Mouse (Mus musculus) urinary bladder, adult 2 months (tissue): Measurements from ENCODE around the gene Ctc1. TPM values are rescaled to one million over a fixed set of nuclear protein-coding genes. Genes with fewer than 3 reads are reported as not detected.
A peak's percentile ranks its signal among the peaks of the same experiment; 100 is the strongest.
"Not testable (repeated sequence)": the region's sequence is repeated elsewhere in the genome, so short reads cannot be mapped to it uniquely, and the experiment has no call there.

Experiments
- DNase-seq: peaks from one replicate; pipeline ENCODE4 v3.0.0; 2022; ENCODE audit warnings: low spot score
- polyA plus RNA-seq: library from polyadenylated mRNA; depleted of rRNA; stranded (reverse); fragments of >200 nt; gene quantifications from 2 replicates; pipeline ENCODE4 v1.2.3, GENCODE M21; 2012

Gene Ctc1
- polyA plus RNA-seq, 1 experiment: 29.0 TPM

GRCm38 (mm10) chr11:69008182-69009121 lies 7.3 kb upstream of the Ctc1 start, which contains the start of gene Pfas:
TSS of gene Pfas (minus strand) at chr11:69008460.
- peak; percentile 76 for DNase-seq

DNA sequence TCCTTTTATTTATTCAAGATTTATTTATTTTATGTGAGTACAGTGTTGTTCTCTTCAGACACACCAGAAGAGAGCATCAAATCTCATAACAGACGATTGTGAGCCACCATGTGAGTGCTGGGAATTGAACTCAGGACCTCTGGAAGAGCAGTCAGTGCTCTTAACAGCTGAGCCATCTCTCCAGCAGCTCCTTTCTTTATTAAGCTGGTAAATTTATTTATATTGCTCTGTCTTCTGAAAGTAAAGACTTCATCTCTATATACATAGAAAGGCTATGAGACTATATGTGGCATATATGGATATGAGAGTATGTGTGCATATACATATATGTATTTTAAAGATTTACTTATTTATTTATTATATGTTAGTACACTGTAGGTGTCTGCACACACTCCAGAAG lies 6.2 kb upstream of the Ctc1 start:
- no peak for DNase-seq

DNA sequence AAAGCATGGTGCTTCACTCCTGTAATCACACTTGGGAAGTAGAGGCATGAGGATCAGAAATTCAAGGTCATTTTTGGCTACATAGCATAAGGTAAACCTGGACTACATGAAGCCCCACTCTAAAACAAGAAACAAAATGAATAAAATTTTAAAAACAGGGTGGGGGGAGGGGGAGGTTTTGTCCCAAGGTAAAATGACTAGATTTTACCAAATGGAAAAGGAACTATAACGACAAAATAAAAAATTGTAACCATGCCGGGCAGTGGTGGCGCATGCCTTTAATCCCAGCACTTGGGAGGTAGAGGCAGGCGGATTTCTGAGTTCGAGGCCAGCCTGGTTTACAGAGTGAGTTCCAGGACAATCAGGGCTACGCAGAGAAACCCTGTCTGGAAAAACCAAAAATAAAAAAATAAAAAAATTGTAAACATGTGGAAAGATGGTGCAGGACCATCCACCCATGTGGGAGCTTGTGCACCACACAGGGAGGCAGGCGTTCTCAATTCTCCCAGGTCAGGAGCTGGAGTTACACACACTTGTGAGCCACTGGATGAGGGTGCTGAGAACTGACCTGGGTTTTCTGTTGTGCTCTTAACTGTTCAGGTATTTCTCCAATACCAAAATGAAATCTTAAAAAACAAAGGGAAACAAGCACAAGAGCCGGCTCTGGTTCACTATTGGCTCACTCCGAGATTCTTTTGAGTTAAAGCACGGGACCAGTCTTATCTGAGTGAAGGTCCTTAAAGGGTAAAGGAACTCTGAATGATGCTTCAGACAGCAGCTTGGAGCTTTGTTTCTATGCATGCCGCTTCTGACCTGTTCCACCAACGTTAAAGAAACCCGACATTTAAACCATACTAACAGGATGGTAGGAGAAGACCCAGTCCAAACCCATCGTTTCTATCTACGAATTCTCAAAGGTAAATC lies 5.0 kb upstream of the Ctc1 start:
- DNase-seq: no peak

- DNase-seq: not testable (repeated sequence)
Measured at GRCm38 (mm10) chr11:69011445-69011844, 4.3 kb upstream of the Ctc1 start.

DNA sequence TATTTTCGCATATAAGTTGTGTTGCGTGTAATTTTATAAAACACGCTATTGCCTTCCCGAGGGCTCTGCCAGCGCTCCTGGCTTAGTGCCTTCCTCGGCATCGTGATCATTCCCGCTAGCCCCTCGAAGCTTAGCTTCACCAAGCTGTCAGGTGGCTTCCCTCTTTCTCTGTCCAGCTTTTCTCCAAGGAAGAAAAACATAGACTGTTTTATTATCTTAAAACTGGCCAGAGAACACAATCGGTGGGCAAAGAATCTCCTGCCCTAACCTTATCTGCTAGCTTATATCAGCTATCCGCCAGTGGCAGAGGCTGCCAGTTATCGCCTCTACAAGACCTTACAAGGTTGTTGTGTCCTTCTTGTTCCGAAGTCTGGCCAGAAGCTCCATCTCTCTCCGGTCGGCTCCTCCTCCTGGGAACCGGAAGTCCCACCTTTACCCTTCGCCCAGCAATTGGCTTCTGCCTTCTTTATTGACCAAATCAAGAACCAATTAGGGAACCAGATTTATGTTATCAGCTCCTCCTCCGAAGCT lies 3.6 kb upstream of the Ctc1 start:
- peak; percentile 52 for DNase-seq

DNA sequence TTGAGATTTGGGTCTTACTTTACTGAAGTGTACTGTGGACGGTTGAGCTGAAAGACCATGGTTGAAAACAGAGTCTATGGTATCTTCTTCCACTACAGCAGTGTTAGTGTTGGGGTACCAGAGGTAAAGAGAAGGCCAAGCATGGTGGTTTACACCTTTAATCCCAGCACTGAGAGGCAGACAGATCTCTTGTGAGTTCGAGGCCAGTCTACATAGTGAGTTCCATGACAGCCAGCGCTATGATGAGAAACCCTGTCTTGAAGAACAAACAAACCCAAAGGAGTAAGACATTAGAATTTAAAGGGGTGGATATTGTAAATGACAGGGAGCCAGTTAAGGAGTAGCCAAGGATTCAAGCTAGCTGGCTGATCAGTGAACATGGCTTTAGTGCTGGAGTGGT lies 1.0 kb downstream of the Ctc1 start:
- no peak for DNase-seq

- DNase-seq: no peak
Measured at GRCm38 (mm10) chr11:69020691-69021090, 5.0 kb downstream of the Ctc1 start.

DNA sequence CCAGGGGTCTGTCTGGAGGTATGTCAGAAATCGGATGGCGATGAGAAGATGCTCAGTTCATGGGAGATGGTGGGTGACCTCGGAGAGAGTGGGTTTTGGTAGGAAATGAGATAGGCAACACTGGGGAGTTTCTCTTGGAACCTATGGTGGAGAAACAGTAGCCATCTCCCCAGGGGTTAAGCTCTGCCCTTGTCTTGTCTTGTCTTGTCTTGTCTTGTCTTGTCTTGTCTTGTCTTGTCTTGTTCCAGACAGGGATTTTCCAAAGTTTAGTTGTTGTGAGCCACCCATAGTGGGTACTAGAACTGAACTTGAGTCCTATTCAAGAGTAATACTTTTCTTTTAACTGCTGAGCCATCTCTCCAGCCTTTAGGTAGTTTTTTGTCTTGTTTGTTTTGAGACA lies 10.9 kb downstream of the Ctc1 start:
- DNase-seq: no peak

- no peak for DNase-seq
Measured at GRCm38 (mm10) chr11:69028805-69029204, 13.1 kb downstream of the Ctc1 start.

GRCm38 (mm10) chr11:69033552-69033951 lies 17.8 kb downstream of the Ctc1 start:
- DNase-seq: no peak

GRCm38 (mm10) chr11:69034585-69034984 lies 18.9 kb downstream of the Ctc1 start:
- DNase-seq: no peak

GRCm38 (mm10) chr11:69035411-69035810 lies 19.7 kb downstream of the Ctc1 start:
- DNase-seq: no peak

GRCm38 (mm10) chr11:69035849-69036248 lies 20.1 kb downstream of the Ctc1 start:
- peak; percentile 51 for DNase-seq

DNA sequence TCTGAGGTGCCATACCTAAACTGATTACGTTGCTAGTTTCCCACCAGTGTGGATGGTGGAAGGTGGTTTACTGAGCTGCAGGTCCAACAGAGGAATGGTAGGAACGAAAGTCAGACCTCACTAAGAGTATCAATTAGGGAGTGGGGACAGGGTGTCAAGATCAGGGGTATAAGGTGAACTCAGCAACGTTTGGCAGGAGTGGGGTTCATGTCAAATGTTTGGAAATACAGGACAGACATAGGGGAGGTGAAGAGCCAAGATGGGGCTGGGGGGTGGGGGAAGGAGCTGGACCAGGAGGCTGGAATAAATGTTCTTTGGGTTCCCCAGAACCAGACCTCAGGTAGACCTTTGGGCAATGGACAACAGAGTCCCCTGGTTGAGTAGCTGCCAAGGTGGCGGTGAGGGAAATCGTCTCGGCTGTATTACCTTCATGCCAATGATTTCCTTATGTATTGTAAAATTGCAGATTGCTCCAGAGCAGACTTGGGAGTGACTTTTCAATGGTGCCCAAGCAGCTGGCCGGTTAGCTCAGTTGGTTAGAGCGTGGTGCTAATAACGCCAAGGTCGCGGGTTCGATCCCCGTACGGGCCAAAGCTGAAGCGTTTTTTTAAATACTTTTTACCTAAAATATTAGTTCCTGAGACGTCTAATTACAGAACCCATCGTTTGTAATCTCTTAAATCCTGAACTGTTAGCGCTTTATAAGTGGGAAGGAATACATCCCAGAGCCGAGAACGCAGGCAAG lies 20.9 kb downstream of the Ctc1 start:
- peak; percentile 88 for DNase-seq

DNA sequence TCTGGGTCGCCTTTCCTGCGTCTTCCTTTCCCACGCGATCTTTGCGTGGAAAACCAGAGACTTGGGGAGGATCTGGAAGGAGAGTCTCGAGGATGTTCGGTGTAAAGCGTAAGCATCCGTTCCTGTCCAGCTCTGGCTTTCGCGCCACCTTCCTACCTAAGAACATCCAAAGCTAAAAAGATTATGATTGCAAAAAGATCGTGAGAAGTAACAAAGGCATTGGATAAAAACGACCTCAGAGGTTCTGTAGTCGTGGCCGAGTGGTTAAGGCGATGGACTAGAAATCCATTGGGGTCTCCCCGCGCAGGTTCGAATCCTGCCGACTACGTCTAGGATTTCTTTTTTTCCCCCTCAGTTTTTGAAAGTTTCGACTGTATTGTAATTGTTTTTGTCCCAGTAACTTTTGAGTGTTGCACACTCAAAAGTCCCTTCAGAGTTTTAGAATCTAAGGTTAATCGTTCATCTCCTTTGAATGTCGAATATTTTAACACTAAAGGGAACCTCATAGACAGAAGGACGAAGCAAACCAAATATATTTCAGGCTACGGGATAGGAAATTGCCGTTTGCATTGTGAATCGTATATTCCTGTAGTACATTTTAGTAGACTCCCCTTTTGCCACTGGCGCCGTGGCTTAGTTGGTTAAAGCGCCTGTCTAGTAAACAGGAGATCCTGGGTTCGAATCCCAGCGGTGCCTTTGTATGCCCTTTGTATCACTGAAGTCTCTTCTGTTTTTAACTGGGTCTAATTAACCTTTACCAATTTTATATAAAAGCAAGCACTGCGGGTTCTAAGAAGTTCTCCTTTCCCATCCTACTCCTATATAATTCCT lies 21.7 kb downstream of the Ctc1 start:
- DNase-seq: peak; percentile 59

DNA sequence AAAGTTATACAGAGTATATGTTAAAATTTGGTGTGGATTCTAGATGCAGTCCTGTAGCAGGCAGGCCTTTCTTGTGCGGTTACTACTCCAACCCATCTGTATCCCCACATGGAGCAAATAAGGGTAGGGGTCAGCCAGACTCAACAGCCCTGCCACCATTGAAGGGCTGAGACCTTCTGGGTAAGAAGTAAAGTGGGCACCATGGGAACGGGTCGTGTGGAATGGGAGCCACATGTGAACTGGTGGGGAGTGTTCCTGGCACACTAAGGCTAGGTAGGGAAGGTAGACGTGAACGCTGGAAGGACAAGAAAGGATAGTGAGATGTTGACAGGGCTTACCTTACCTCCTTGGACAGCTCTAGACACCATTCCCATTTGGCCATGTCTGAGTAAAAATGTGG lies 22.5 kb downstream of the Ctc1 start:
- no peak for DNase-seq

DNA sequence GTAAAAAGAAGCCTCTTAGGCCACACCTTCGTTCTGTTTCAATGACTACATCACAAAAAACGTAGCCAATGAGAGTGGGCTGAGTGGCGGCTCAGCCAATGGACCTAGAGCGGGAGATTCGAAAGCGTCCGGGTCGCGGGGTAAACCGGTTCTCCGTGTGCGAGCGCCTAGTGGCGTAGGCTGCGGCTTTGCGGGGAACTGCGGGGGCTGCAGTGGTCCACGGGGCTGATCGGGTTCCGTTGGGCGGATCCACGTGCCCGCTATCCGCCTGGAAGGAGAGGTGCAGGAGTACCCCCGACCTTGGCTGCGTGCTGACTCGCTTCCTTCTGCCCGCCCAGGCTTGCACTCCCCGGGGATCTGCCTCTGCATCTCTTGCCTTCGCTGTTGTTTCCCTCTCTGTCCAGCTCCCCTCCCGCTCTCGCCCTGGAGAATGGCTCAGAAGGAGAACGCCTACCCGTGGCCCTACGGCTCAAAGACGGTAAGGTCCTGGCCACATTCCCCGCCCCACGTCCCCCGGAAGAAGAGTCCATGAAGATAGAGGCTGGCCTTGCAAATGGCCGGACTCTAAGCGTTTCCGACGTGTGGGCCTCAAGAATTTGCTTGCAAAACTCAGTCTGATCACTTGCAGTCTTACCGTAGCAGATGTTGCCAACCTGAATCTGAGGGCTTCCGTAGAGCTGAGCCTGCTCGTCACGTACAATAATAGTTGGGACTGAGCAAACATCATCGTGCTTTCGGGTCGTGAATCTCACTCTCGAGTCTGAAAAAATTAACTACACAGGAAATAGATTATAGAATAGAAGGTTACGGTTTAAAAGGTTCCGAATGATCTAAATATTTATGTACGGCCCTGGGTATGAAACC lies 30.1 kb downstream of the Ctc1 start, which contains the start of gene Aurkb:
Aurkb (plus strand) TSS at position 117 of the 864 bp plus-strand sequence.
- DNase-seq: peak; percentile 55

DNA sequence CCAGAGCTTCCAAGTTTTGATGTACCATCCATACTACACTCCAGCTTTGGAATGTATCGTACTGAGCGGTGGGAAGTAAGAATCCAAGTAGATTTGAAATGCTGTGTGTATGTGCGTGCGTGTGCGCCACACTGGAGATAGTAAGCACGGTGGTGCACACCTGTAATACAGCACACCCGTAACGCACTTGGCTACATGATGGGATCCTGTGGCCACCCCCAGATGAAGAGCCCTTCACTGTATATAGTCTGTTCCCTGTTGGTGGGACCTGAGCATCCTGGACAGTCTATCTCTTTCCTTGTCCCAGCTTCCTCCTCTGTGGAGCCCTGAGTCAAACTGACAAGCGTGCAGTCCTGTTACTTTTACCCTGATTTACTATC lies 30.7 kb downstream of the Ctc1 start:
- no peak for DNase-seq

DNA sequence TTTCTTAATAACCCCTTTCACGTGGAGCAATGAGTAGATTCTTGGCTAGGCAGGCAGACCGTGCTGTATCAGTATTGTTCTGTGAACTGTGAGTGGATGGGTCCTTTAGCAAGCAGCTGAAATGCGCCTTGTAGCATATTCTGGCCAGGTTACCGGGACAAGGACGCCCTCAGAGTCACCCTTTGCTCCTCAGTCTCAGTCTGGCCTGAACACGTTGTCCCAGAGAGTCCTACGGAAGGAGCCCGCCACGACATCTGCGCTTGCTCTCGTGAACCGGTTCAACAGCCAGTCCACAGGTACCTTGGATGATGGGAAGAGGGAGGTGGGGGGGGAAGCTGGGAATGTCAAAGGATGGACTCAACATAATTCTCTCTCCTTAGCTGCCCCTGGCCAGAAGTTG lies 31.9 kb downstream of the Ctc1 start:
- no peak for DNase-seq

DNA sequence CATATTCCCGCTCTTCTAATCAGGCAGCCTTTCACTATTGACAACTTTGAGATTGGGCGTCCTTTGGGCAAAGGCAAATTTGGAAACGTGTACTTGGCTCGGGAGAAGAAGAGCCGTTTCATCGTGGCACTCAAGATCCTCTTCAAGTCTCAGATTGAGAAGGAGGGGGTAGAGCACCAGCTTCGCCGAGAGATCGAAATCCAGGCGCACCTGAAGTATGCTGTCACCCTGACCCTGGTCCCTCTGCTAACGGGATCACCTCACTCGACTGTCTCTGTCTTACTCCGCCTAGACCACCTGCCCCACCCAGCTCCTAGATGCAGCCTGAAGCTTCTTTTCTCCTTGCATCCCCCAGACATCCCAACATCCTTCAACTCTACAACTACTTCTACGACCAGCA lies 32.4 kb downstream of the Ctc1 start:
- DNase-seq: no peak
